In genomic region chr10:102866920-102867319, GRCm38 (mm10) we compare ENCODE assay signal across 12 mouse cellular contexts.
DNase-seq lines count a peak whose midpoint lies in the region; ATAC-seq and TF ChIP-seq lines count a peak whose summit lies in the region.
"Had no signal": no experiment of that assay in that cellular context is flagged by ENCODE, and none has a peak within 500 bp of the region (broad histone marks: within the 10 kb centered on the region; RNA-seq: fewer than 3 reads in every experiment).

No protein-coding gene starts in this region.

- no peak for TF ChIP-seq EP300 in stomach, postnatal 0 days (optimal IDR thresholded peaks at IDR 0.05)

- 34% methylated on average over 4 of the region's 4 CpGs for WGBS in hindbrain, embryonic 11.5 days
- 29% methylated on average over 4 of the region's 4 CpGs for WGBS in hindbrain, embryonic 12.5 days
- WGBS in midbrain, embryonic 12.5 days: 38% methylated on average over 4 of the region's 4 CpGs
- 33% methylated on average over 4 of the region's 4 CpGs for WGBS in midbrain, embryonic 15.5 days
- 20% methylated on average over 4 of the region's 4 CpGs for WGBS in stomach, postnatal 0 days

- H3K27ac ChIP-seq in hindbrain, embryonic 11.5 days (ENCODE audit: low read depth, low read length): no peak overlapping the region
- no peak overlapping the region for H3K27ac ChIP-seq in hindbrain, embryonic 12.5 days
- H3K27ac ChIP-seq in midbrain, embryonic 12.5 days (replicated peaks): no peak overlapping the region
- H3K27ac ChIP-seq in midbrain, embryonic 15.5 days: no peak overlapping the region
- no peak overlapping the region for H3K27ac ChIP-seq in stomach, postnatal 0 days (replicated peaks)
- H3K27ac ChIP-seq: kidney, embryonic 15.5 days had no signal

- H3K4me3 ChIP-seq in hindbrain, embryonic 11.5 days (ENCODE audit: low read depth, low read length): no peak overlapping the region
- H3K4me3 ChIP-seq in hindbrain, embryonic 12.5 days: no peak overlapping the region
- no peak overlapping the region for H3K4me3 ChIP-seq in midbrain, embryonic 12.5 days
- H3K4me3 ChIP-seq in midbrain, embryonic 15.5 days: no peak overlapping the region
- H3K4me3 ChIP-seq in stomach, postnatal 0 days (ENCODE audit: low read depth, low read length): no peak overlapping the region
- H3K4me3 ChIP-seq: kidney, embryonic 15.5 days had no signal

- no peak for TF ChIP-seq CTCF in brain, embryonic 14.5 days (IDR thresholded peaks at IDR 0.05; ENCODE audit: borderline replicate concordance, extremely low read depth, insufficient read depth, insufficient read length)
- peak; percentile 71 for TF ChIP-seq CTCF in stomach, postnatal 0 days (IDR thresholded peaks at IDR 0.05; ENCODE audit: low read depth)

- H3K36me3 ChIP-seq in hindbrain, embryonic 11.5 days (ENCODE audit: control insufficient read depth, insufficient read depth, low read length): no peaks in the 10 kb centered on the region
- H3K36me3 ChIP-seq in hindbrain, embryonic 12.5 days: no peaks in the 10 kb centered on the region
- H3K36me3 ChIP-seq in midbrain, embryonic 12.5 days: no peaks in the 10 kb centered on the region
- no peaks in the 10 kb centered on the region for H3K36me3 ChIP-seq in midbrain, embryonic 15.5 days (replicated peaks)
- no peaks in the 10 kb centered on the region for H3K36me3 ChIP-seq in stomach, postnatal 0 days (ENCODE audit: control insufficient read depth, insufficient read depth, low read length)
- H3K36me3 ChIP-seq: kidney, embryonic 15.5 days had no signal

- H3K9me3 ChIP-seq in hindbrain, embryonic 11.5 days (ENCODE audit: control insufficient read depth, low read length): no peaks in the 10 kb centered on the region
- no peaks in the 10 kb centered on the region for H3K9me3 ChIP-seq in hindbrain, embryonic 12.5 days (replicated peaks)
- no peaks in the 10 kb centered on the region for H3K9me3 ChIP-seq in midbrain, embryonic 12.5 days
- no peaks in the 10 kb centered on the region for H3K9me3 ChIP-seq in midbrain, embryonic 15.5 days
- H3K9me3 ChIP-seq in stomach, postnatal 0 days (ENCODE audit: control insufficient read depth, low read length): no peaks in the 10 kb centered on the region
- H3K9me3 ChIP-seq: kidney, embryonic 15.5 days had no signal

- no peak overlapping the region for H3K4me2 ChIP-seq in hindbrain, embryonic 11.5 days (replicated peaks; ENCODE audit: low read depth, low read length)
- H3K4me2 ChIP-seq in hindbrain, embryonic 12.5 days (replicated peaks): no peak overlapping the region
- no peak overlapping the region for H3K4me2 ChIP-seq in midbrain, embryonic 12.5 days (replicated peaks)
- H3K4me2 ChIP-seq in midbrain, embryonic 15.5 days: no peak overlapping the region
- no peak overlapping the region for H3K4me2 ChIP-seq in stomach, postnatal 0 days (replicated peaks; ENCODE audit: low read depth)
- H3K4me2 ChIP-seq: kidney, embryonic 15.5 days had no signal

- no peaks in the 10 kb centered on the region for H3K4me1 ChIP-seq in hindbrain, embryonic 11.5 days (replicated peaks; ENCODE audit: control insufficient read depth, insufficient read depth, low read length)
- H3K4me1 ChIP-seq in hindbrain, embryonic 12.5 days: no peaks in the 10 kb centered on the region
- H3K4me1 ChIP-seq in midbrain, embryonic 12.5 days: no peaks in the 10 kb centered on the region
- no peaks in the 10 kb centered on the region for H3K4me1 ChIP-seq in midbrain, embryonic 15.5 days
- H3K4me1 ChIP-seq in stomach, postnatal 0 days (replicated peaks; ENCODE audit: control insufficient read depth, insufficient read depth): no peaks in the 10 kb centered on the region
- H3K4me1 ChIP-seq: kidney, embryonic 15.5 days had no signal

- peak; percentile 7 for DNase-seq in hindbrain, embryonic 11.5 days (ENCODE audit: low spot score)
- peak; percentile 51 for DNase-seq in brain, embryonic 14.5 days (ENCODE audit: low read depth)
- no peak for DNase-seq in stomach, postnatal 0 days (ENCODE audit: low spot score)
- DNase-seq in kidney, postnatal 14 days: no peak
- DNase-seq: adrenal gland, postnatal 25 days; cerebellum, adult 2 months; gastrocnemius, postnatal 25 days; lung, postnatal 10 days had no signal

- H3K9ac ChIP-seq in hindbrain, embryonic 11.5 days (ENCODE audit: low read depth, low read length): no peak overlapping the region
- no peak overlapping the region for H3K9ac ChIP-seq in hindbrain, embryonic 12.5 days
- H3K9ac ChIP-seq in midbrain, embryonic 12.5 days (replicated peaks): no peak overlapping the region
- no peak overlapping the region for H3K9ac ChIP-seq in midbrain, embryonic 15.5 days
- H3K9ac ChIP-seq in stomach, postnatal 0 days (ENCODE audit: low read length): no peak overlapping the region
- H3K9ac ChIP-seq: kidney, embryonic 15.5 days had no signal

- ATAC-seq in hindbrain, embryonic 11.5 days (ENCODE audit: low FRiP score): no peak
- ATAC-seq in hindbrain, embryonic 12.5 days (ENCODE audit: low FRiP score): no peak
- ATAC-seq in midbrain, embryonic 12.5 days (ENCODE audit: low FRiP score, low read depth): peak; percentile 60; the same call in 1 of the 2 replicates
- ATAC-seq in midbrain, embryonic 15.5 days (replicated peaks): no peak
- ATAC-seq in stomach, postnatal 0 days (ENCODE audit: low FRiP score, low TSS enrichment): no peak

- no peak for TF ChIP-seq POLR2A in brain, embryonic 14.5 days (IDR thresholded peaks at IDR 0.05; ENCODE audit: borderline replicate concordance, extremely low read depth, insufficient read depth, insufficient read length, poor library complexity, severe bottlenecking)

- H3K27me3 ChIP-seq in hindbrain, embryonic 11.5 days (ENCODE audit: control insufficient read depth, insufficient read depth, low read length): no peaks in the 10 kb centered on the region
- no peaks in the 10 kb centered on the region for H3K27me3 ChIP-seq in hindbrain, embryonic 12.5 days
- no peaks in the 10 kb centered on the region for H3K27me3 ChIP-seq in midbrain, embryonic 12.5 days
- no peaks in the 10 kb centered on the region for H3K27me3 ChIP-seq in midbrain, embryonic 15.5 days (replicated peaks)
- no peaks in the 10 kb centered on the region for H3K27me3 ChIP-seq in stomach, postnatal 0 days (ENCODE audit: control insufficient read depth, insufficient read depth, low read length)
- H3K27me3 ChIP-seq: kidney, embryonic 15.5 days had no signal

Comparison
In these comparisons a context has a peak if more than half of its experiments do, and no peak if none do; other contexts are left out.
1. DNase-seq: peak in hindbrain, embryonic 11.5 days (single experiment) and brain, embryonic 14.5 days (single experiment); none in stomach, postnatal 0 days (single experiment) and kidney, postnatal 14 days (single experiment).